In the genomic region with DNA sequence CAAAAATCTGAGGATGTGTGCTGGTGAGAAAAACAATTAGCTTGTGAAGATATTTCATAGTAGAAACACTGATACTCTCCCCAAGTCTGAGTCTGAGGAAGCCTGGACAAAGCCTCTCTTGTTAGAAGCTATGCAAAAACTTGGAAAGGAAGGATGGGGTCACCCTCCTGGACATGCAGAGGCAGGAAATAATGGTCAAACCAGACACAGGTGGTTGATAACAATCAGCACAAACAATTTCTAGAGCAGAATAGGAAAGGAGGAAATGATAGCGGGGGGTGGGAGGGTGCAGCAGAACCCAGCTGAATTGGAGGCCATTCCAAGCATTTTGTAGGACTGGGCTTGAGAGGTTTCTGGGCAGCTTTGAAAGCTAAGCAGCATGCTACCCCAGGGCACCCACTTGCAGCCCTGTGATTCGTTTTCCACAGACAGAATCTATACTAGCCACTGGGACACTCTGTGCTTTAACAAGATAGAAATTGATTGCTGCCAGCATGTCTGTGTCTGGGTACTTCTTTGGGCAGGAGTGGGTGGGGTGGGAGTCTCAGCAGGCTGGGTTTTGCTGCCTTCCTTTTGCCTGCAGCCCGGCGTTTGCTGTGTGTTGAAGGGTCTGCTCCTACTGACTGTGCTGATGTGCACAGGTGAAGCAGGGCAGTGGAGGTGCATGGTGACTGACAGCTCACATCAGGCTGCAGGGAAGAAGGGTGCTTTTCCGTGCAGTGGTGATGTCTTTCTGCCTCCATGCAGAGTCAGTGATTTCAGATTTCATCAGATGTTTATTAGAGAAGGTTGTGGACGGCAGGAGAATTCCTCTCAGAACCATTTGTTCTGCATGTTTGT, we compare ENCODE assay signal across 8 mouse cellular contexts. TPM values are rescaled to one million over a fixed set of nuclear protein-coding genes. Genes with fewer than 3 reads are reported as not detected.
A peak's percentile ranks its signal among the peaks of the same experiment; 100 is the strongest.
DNase-seq lines count a peak whose midpoint lies in the region; ATAC-seq lines count a peak whose summit lies in the region.

No protein-coding gene starts in this region.

- no peak overlapping the region for H3K4me3 ChIP-seq in heart, embryonic 11.5 days (ENCODE audit: low read depth, low read length)
- no peak overlapping the region for H3K4me3 ChIP-seq in limb, embryonic 10.5 days

- H3K27me3 ChIP-seq in heart, embryonic 11.5 days (ENCODE audit: control insufficient read depth, insufficient read depth, low read length): no peaks in the 10 kb centered on the region
- no peaks in the 10 kb centered on the region for H3K27me3 ChIP-seq in limb, embryonic 10.5 days (ENCODE audit: low read depth, poor library complexity, severe bottlenecking)

- no peak overlapping the region for H3K4me2 ChIP-seq in heart, embryonic 11.5 days

- H3K9ac ChIP-seq in heart, embryonic 11.5 days (ENCODE audit: low read depth, low read length): peak overlapping the region; percentile 34; the same call in 1 of the 2 replicates

- WGBS in heart, embryonic 11.5 days (ENCODE audit: insufficient replicate concordance): 33% methylated on average over 6 of the region's 6 CpGs
- WGBS in limb, embryonic 10.5 days: 55% methylated on average over 6 of the region's 6 CpGs

- no peaks in the 10 kb centered on the region for H3K9me3 ChIP-seq in heart, embryonic 11.5 days (replicated peaks; ENCODE audit: control insufficient read depth, low read length)
- no peaks in the 10 kb centered on the region for H3K9me3 ChIP-seq in limb, embryonic 10.5 days (replicated peaks)

- no peak for ATAC-seq in heart, embryonic 11.5 days (replicated peaks; ENCODE audit: insufficient number of reproducible peaks, low FRiP score, low TSS enrichment)

- no peak for DNase-seq in heart, postnatal 25 days (ENCODE audit: low spot score)
- peak; percentile 16 to 29 for DNase-seq in thymus, postnatal 36 days
- no peak for DNase-seq in thymus, postnatal 0 days (ENCODE audit: low spot score)
- DNase-seq in limb, embryonic 10.5 days (ENCODE audit: low spot score): no peak
- DNase-seq in right cerebral cortex, postnatal 25 days: no peak
- DNase-seq in urinary bladder, postnatal 10 days (ENCODE audit: low spot score): no peak
- DNase-seq in right cerebral cortex, postnatal 36 days (ENCODE audit: low spot score in 2 of 2): no peak

- H3K36me3 ChIP-seq in heart, embryonic 11.5 days (ENCODE audit: control insufficient read depth, insufficient read depth, low read length): peaks cover 11% of the 10 kb centered on the region
- H3K36me3 ChIP-seq in limb, embryonic 10.5 days: peaks cover 39% of the 10 kb centered on the region

- peaks cover 17% of the 10 kb centered on the region for H3K4me1 ChIP-seq in heart, embryonic 11.5 days (ENCODE audit: control insufficient read depth, insufficient read depth, low read length)
- H3K4me1 ChIP-seq in limb, embryonic 10.5 days: peaks cover 26% of the 10 kb centered on the region

- intact Hi-C loops in heart, postnatal 25 days (cut with DNase I): loop anchor here (1.0 kb wide), 1 partner anchor 107 kb away; no protein-coding TSS in a partner anchor

- H3K27ac ChIP-seq in heart, embryonic 11.5 days (ENCODE audit: low read depth, low read length): no peak overlapping the region
- H3K27ac ChIP-seq in limb, embryonic 10.5 days: peak overlapping the region; percentile 53

RNA-seq across cellular contexts. Expression of a gene that starts 33.3 kb away (rescaled TPM):
- polyA plus RNA-seq in heart, embryonic 11.5 days (2014; fragmentation: Nextera tagmentation; extraction: Ambion mirVana): 11.6 and 12.9 TPM in 2 replicates
- total RNA-seq in heart, postnatal 25 days (2021): 1 to 10 TPM; 5.0 to 8.0 TPM
- polyA plus RNA-seq in thymus, postnatal 0 days (2015; fragmentation: Nextera tagmentation; extraction: Ambion mirVana): 13.9 and 19.3 TPM in 2 replicates
- 7.2 and 8.7 TPM in 2 replicates for polyA plus RNA-seq in limb, embryonic 10.5 days (2016; fragmentation: Nextera tagmentation; extraction: Ambion mirVana)

Comparison
In these comparisons a context has a peak if more than half of its experiments do, and no peak if none do; other contexts are left out.
1. DNase-seq: peak in thymus, postnatal 36 days (2 of 2); none in heart, postnatal 25 days (single experiment), thymus, postnatal 0 days (single experiment), limb, embryonic 10.5 days (single experiment), right cerebral cortex, postnatal 25 days (single experiment), urinary bladder, postnatal 10 days (single experiment) and right cerebral cortex, postnatal 36 days (0 of 2).